Mouse (Mus musculus) liver, adult 2 months (tissue): ENCODE data around the gene Gfod1. TPM values are rescaled to one million over a fixed set of nuclear protein-coding genes. Genes with fewer than 3 reads are reported as not detected.

Source experiments
- DNase-seq: peaks from one replicate; pipeline ENCODE4 v3.0.0-alpha.2; 2011; ENCODE audit warnings: low read depth, low spot score; ENCODE audit errors: extremely low read depth
- H3K27ac ChIP-seq: fragments of 200-500 bp; replicated peaks from 2 replicates; pipeline ENCODE4 v1.5.1; 2012; ENCODE audit warnings: low read depth, mild to moderate bottlenecking, control low read depth, inconsistent platforms, low read length; ENCODE audit not compliant: insufficient read depth
- H3K27me3 ChIP-seq: fragments of 200-500 bp; 2 replicates; pipeline ENCODE4 v1.6.1; 2012; ENCODE audit warnings: mild to moderate bottlenecking, moderate library complexity, low read length, inconsistent platforms; ENCODE audit not compliant: control insufficient read depth, insufficient read depth
- H3K36me3 ChIP-seq: fragments of 200-500 bp; 2 replicates; pipeline ENCODE4 v1.6.1; 2012; ENCODE audit warnings: low read length, inconsistent platforms; ENCODE audit not compliant: control insufficient read depth, insufficient read depth
- H3K4me1 ChIP-seq: fragments of 200-500 bp; 2 replicates; pipeline ENCODE4 v1.6.1; 2011; ENCODE audit warnings: low read length; ENCODE audit not compliant: control insufficient read depth, insufficient read depth
- H3K4me3 ChIP-seq: fragments of 200-500 bp; 2 replicates; pipeline ENCODE4 v1.5.1; 2011; ENCODE audit warnings: low read depth, mild to moderate bottlenecking, control low read depth, low read length, moderate library complexity; ENCODE audit not compliant: insufficient read depth
- H3K79me2 ChIP-seq: fragments of 200-500 bp; 2 replicates; pipeline ENCODE4 v1.6.1; 2012; ENCODE audit warnings: inconsistent platforms, mild to moderate bottlenecking, low read length, moderate library complexity; ENCODE audit not compliant: control insufficient read depth, insufficient read depth
- H3K9ac ChIP-seq: fragments of 200-500 bp; 2 replicates; pipeline ENCODE4 v1.6.1; 2012; ENCODE audit warnings: low read depth, mild to moderate bottlenecking, control low read depth, inconsistent platforms, low read length
- CTCF ChIP-seq: fragments of 200-500 bp; IDR thresholded peaks from 2 replicates; pipeline ENCODE4 v1.5.1; 2011; ENCODE audit warnings: low read depth, low read length, control low read depth
- POLR2A ChIP-seq: fragments of 200-500 bp; IDR thresholded peaks from 2 replicates; pipeline ENCODE4 v1.6.1; 2011; ENCODE audit warnings: low read length, control low read depth; ENCODE audit not compliant: insufficient read depth; ENCODE audit errors: extremely low read depth
- WGBS: fragments of 180-500 bp; shearing (Covaris S2); methylation state at CpG from one replicate; pipeline ENCODE4 v1.1.7; 2018; 5-methylcytosine and 5-hydroxymethylcytosine counted together
- polyA plus RNA-seq: library from polyadenylated mRNA; depleted of rRNA; stranded (reverse); fragments of >200 nt; gene quantifications from 2 replicates; pipeline ENCODE4 v1.2.3, GENCODE M21; 2012
- total RNA-seq: library from RNA; depleted of rRNA; stranded (reverse); fragments of >200 nt; gene quantifications from 2 replicates; pipeline ENCODE4 v1.2.3, GENCODE M21; 2014

Gfod1 gene
- total and polyA plus RNA-seq, 2 experiments, result 0.61 to 1.0 TPM

- Histone ChIP-seq H3K79me2 (peaks cover 17% of the 10 kb centered on the region; the same call in 1 of the 2 replicates), H3K36me3 (no peaks in the 10 kb centered on the region), H3K27me3 (no peaks in the 10 kb centered on the region), H3K9ac (no peak overlapping the region), H3K4me3 (no peak overlapping the region), H3K4me1 (no peaks in the 10 kb centered on the region; the same call in 1 of the 2 replicates), H3K27ac (no peak overlapping the region)
- TF ChIP-seq CTCF, result no peak
- TF ChIP-seq POLR2A, result no peak
- no peak for DNase-seq
- 93% methylated on average over 10 of the region's 10 CpGs for WGBS
Observed at GRCm38 (mm10) chr13:43266333-43266732, 37.6 kb downstream of the Gfod1 start.

GRCm38 (mm10) chr13:43265116-43265515 lies 38.9 kb downstream of the Gfod1 start:
- no peak for TF ChIP-seq POLR2A
- TF ChIP-seq CTCF, result no peak
- H3K4me1 ChIP-seq, result no peaks in the 10 kb centered on the region; the same call in 1 of the 2 replicates
- DNase-seq, result no peak
- no peaks in the 10 kb centered on the region for H3K36me3 ChIP-seq
- H3K27me3 ChIP-seq, result no peaks in the 10 kb centered on the region
- H3K27ac ChIP-seq, result no peak overlapping the region
- WGBS, result 85% methylated on average over 4 of the region's 4 CpGs
- no peak overlapping the region for H3K9ac ChIP-seq
- H3K79me2 ChIP-seq, result peaks cover 13% of the 10 kb centered on the region; the same call in 1 of the 2 replicates
- H3K4me3 ChIP-seq, result no peak overlapping the region

- no peak overlapping the region for H3K27ac ChIP-seq
- no peak for DNase-seq
- no peaks in the 10 kb centered on the region for H3K27me3 ChIP-seq
- TF ChIP-seq CTCF (no peak), POLR2A (no peak)
- peaks cover 9% of the 10 kb centered on the region; the same call in 1 of the 2 replicates for H3K79me2 ChIP-seq
- H3K4me3 ChIP-seq, result no peak overlapping the region
- no peaks in the 10 kb centered on the region for H3K4me1 ChIP-seq
- no peak overlapping the region for H3K9ac ChIP-seq
- H3K36me3 ChIP-seq, result no peaks in the 10 kb centered on the region
- WGBS, result 92% methylated on average over 5 of the region's 5 CpGs
Observed at GRCm38 (mm10) chr13:43263646-43264045, 40.3 kb downstream of the Gfod1 start.

GRCm38 (mm10) chr13:43262114-43262739 lies 41.7 kb downstream of the Gfod1 start:
- Histone ChIP-seq H3K4me3 (no peak overlapping the region), H3K9ac (no peak overlapping the region), H3K27ac (no peak overlapping the region), H3K4me1 (no peaks in the 10 kb centered on the region), H3K27me3 (no peaks in the 10 kb centered on the region), H3K79me2 (peaks cover 8% of the 10 kb centered on the region; the same call in 1 of the 2 replicates), H3K36me3 (no peaks in the 10 kb centered on the region)
- DNase-seq, result no peak
- TF ChIP-seq POLR2A (no peak), CTCF (no peak)
- 85% methylated on average over 11 of the region's 11 CpGs for WGBS

- no peaks in the 10 kb centered on the region for H3K4me1 ChIP-seq
- H3K79me2 ChIP-seq, result peaks cover 8% of the 10 kb centered on the region; the same call in 1 of the 2 replicates
- WGBS, result 70% methylated on average over 3 of the region's 3 CpGs
- no peak overlapping the region for H3K27ac ChIP-seq
- no peak overlapping the region for H3K4me3 ChIP-seq
- no peaks in the 10 kb centered on the region for H3K27me3 ChIP-seq
- no peak for TF ChIP-seq CTCF
- no peak for TF ChIP-seq POLR2A
- no peak overlapping the region for H3K9ac ChIP-seq
- DNase-seq, result no peak
- H3K36me3 ChIP-seq, result no peaks in the 10 kb centered on the region
Observed at GRCm38 (mm10) chr13:43261287-43261686, 42.7 kb downstream of the Gfod1 start.

GRCm38 (mm10) chr13:43260731-43261130 lies 43.2 kb downstream of the Gfod1 start:
- Histone ChIP-seq H3K4me1 (no peaks in the 10 kb centered on the region), H3K9ac (no peak overlapping the region), H3K36me3 (no peaks in the 10 kb centered on the region), H3K27ac (no peak overlapping the region), H3K79me2 (peaks cover 8% of the 10 kb centered on the region; the same call in 1 of the 2 replicates), H3K4me3 (no peak overlapping the region), H3K27me3 (no peaks in the 10 kb centered on the region)
- 82% methylated on average over 6 of the region's 6 CpGs for WGBS
- no peak for DNase-seq
- TF ChIP-seq POLR2A, result no peak
- no peak for TF ChIP-seq CTCF
